Mouse (Mus musculus): Measurements from ENCODE around the gene Tm2d1.

DNA sequence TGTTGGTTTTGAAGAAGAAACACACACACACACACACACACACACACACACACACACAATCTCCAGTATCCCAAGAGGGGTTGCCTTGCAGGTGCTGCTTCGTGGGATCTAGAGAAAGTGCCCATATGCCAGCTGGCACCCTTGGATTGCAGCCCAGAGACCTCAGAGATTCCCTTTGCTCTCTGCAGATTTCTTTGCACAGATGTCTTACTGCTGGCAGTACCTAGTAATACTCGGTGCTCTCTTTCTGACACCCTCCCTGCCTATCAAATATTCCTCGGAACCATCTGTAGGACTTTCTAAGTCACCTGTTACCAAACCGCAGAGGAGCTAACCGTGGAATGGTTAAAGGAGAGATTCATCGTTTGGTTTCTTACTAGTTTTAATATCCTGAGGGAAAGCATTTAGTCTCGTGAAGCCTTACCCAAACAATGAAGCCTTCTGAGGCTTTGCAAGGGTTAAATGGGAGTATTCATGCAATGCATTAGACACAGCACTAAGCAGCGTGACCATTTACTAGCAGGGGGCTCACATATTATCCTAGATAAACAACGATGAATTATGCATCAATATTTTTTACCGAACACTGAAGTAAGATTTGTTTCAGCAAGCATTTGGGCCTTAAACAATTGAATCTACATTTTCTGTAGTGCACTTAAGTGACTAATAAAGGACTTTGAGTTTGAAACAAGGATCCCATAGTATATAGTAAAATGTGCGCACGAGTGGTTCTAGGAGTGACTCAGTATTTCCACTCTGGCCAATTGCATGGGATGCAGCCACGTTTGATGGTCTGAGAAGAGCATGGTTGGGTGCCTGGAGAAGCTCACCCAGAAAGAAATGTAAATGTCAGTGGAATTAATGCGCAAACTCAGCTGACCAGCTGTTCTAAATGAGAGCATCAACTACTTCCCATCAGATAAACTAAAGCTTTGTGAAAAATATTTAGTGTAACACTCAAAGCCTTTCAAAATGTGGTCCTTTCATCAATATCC is 44.2 kb downstream of the Tm2d1 start:
- TF ChIP-seq GATA1 (IDR thresholded peaks at IDR 0.05; ENCODE audit: low read length) (no peak), TAL1 (IDR thresholded peaks at IDR 0.05; ENCODE audit: low read length) (no peak)
